Mouse (Mus musculus) bone marrow macrophage, adult 2 months (primary cell): ENCODE results near the gene Nprl2.

Experiments
- CTCF ChIP-seq: IDR thresholded peaks from 2 replicates; pipeline ENCODE4 v1.5.1; 2012; ENCODE audit warnings: low read depth, mild to moderate bottlenecking, low read length, moderate library complexity
- POLR2A ChIP-seq: IDR thresholded peaks from 2 replicates; pipeline ENCODE4 v1.6.1; 2012; ENCODE audit warnings: mild to moderate bottlenecking, low read depth, low read length, borderline replicate concordance

- TF ChIP-seq CTCF: no peak
- no peak for TF ChIP-seq POLR2A
Observed at GRCm38 (mm10) chr9:107511436-107511835, 30.6 kb upstream of the Nprl2 start.
